14 mouse cellular contexts compared by ENCODE assay signal in genomic region chr10:71258943-71259342, GRCm38 (mm10).
"Had no signal": no experiment of that assay in that cellular context is flagged by ENCODE, and none has a peak within 500 bp of the region (broad histone marks: within the 10 kb centered on the region; RNA-seq: fewer than 3 reads in every experiment).

No protein-coding gene starts in this region.

- H3K9ac ChIP-seq: limb, embryonic 15.5 days; liver, embryonic 12.5 days; lung, embryonic 14.5 days; midbrain, embryonic 15.5 days; neural tube, embryonic 12.5 days had no signal

- H3K27me3 ChIP-seq: limb, embryonic 15.5 days; liver, embryonic 12.5 days; midbrain, embryonic 15.5 days; neural tube, embryonic 12.5 days had no signal

- DNase-seq: kidney, adult 11 months; layer of hippocampus, adult 9-11 months; layer of hippocampus, postnatal 36 days; lung, embryonic 14.5 days; lung, postnatal 10 days; lung, postnatal 4 days; retina, postnatal 1 day; right cerebral cortex, postnatal 4 days; thymus, postnatal 36 days had no signal

- H3K27ac ChIP-seq: limb, embryonic 15.5 days; liver, embryonic 12.5 days; midbrain, embryonic 10.5 days; midbrain, embryonic 15.5 days; neural tube, embryonic 12.5 days had no signal

- H3K4me2 ChIP-seq: limb, embryonic 15.5 days; liver, embryonic 12.5 days; lung, embryonic 14.5 days; midbrain, embryonic 15.5 days; neural tube, embryonic 12.5 days had no signal

- ATAC-seq: liver, embryonic 12.5 days; midbrain, embryonic 15.5 days had no signal

- H3K4me1 ChIP-seq: limb, embryonic 15.5 days; liver, embryonic 12.5 days had no signal

- H3K9me3 ChIP-seq: limb, embryonic 15.5 days; liver, embryonic 12.5 days; midbrain, embryonic 10.5 days; midbrain, embryonic 15.5 days; neural tube, embryonic 12.5 days had no signal

- H3K4me3 ChIP-seq: limb, embryonic 15.5 days; liver, embryonic 12.5 days; midbrain, embryonic 10.5 days; midbrain, embryonic 15.5 days; neural tube, embryonic 12.5 days had no signal
